Mouse (Mus musculus) heart, postnatal 4 days (tissue): ENCODE measurements at regions not wholly inside any gene's neighbourhood (a gene's known extent, or its start where the extent isn't known, plus 50 kb on each side); places are given as distances from the start of the nearest gene placed in this dataset.
A peak's percentile ranks its signal among the peaks of the same experiment; 100 is the strongest.

Experiments used
- DNase-seq: peaks from one replicate; pipeline ENCODE4 v3.0.0; 2021

DNA sequence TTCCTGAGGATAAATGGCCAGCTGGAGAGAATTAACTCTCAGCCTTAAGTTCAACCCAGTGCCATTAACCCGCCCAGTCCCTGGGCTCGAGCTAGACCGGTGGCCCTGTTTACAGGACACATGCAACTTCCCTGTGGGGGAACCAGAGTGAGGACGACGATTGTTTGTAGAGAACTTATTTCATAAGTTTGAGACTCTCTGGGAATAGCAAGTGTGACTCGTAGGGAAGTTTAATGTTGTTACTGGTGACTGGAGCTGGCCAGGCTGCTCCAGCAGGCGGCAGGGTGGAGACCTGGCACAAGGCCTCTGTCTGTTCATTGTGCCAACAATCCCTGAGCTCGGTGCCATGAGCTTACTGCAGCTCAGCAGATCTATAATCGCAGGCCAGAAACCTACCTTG, 104.3 kb upstream of the Prickle1 start:
- peak; percentile 62 for DNase-seq

DNA sequence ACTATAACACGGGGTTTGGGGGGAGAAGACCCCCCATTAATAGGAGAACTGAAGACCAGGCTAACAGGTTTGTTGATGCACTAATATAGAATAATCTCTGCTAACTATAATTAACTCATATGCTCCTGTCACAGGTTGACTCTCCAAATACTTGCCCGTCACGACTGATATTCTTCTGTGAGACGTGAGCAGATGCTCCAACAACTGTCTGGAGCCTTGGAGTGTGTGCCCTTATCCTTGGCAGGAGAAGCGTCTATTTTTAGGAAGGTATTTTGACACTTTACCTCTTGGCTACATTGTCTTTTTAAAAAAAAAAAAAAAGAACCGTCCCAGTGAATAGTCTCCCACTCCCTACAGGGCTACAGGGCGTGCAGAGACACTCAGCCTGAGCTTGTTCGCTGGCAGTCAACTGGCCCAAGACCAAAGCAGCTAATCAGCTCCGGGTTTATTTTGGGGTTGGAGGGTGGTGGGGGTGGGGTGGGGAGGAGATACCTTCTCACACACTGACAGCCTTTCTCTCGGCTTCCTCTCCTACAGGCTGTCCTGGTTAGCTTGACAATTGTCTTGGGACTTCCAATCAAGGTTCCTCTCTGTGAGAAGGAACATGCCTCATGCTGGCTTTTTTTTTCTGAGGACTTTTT, 102.6 kb upstream of the Prickle1 start:
- DNase-seq: peak; percentile 65

DNA sequence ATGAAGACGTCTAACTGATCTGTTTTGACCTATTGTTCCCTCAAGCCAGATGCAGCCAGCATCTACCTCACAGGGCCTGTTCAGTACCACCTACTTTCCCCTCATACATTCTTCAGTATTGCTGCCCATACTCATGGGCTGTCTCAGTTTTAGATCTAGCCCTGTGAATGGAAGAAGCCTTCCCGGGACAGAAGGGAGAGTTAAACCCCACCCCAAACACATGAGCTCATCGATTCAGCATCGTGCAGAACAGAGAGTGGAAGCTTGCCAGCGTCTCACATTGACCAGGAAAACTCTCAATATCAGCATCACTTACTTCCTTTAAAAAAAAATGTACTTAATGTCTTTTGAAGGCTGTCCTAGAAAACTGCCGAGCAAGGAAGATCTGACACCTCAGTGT, 95.0 kb upstream of the Prickle1 start:
- DNase-seq: no peak

DNA sequence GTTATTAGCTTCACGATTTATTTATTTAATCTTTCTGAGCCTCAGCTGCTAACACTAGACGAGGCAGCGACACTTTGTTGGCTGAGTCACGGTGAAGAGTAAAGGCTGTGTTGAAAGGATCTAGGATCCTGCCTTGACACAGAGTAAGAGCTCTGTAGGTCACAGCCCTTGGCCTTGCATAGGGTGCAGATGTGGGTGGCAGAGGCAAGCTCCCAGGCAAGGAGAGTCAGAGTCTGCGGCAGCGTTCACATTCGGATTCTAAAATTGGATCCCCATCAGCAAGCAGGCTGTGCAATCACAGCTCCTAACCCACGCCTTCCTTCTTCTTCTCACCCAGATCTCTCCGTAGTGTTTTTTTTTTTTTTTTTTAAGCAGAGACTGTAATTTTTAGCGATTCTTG, 94.3 kb upstream of the Prickle1 start:
- DNase-seq: no peak

- peak; percentile 16 for DNase-seq
Measured at GRCm38 (mm10) chr15:93686385-93686784, 90.7 kb upstream of the Prickle1 start.

- DNase-seq: no peak
Measured at GRCm38 (mm10) chr15:93681602-93682001, 85.9 kb upstream of the Prickle1 start.

- no peak for DNase-seq
Measured at GRCm38 (mm10) chr15:93675624-93676023, 79.9 kb upstream of the Prickle1 start.

DNA sequence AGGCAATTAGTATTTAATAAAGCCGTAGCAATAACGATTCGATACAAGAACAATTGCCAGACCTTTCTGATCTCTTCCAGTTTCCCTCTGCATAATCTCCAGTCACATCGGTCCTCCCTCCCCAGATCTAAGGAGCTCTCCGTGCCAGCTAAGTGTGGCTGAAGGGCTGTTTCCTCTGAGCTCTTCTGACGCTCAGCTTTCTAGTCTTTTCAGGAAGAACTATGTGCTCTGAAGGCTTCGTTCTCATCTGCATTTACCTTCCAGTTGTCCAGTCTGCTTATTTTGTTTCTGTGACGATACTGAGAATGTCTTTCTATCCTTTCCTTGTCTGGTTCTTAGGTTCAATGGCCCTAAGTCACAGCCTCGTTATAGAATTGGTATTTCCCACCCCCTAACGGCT, 78.3 kb upstream of the Prickle1 start:
- DNase-seq: no peak

DNA sequence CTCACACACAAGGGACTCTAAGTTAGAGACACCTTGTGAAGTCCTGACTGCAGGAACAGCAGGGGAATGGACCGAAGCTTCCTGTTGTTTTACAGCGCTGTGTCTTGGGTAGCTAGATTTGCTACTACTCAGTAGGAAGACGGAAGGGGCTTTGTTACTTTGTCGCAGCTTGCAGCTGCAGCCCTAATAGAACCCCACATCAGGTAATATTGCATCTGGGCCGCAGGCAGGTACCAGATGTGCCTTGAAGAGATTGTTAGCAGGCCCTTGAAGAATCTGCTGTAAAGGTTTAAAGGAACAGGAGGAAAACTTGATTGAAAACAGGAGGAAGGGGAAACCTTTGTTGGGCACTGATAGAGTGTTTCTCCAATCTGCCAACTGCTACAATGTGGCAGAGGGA, 68.2 kb upstream of the Prickle1 start:
- no peak for DNase-seq

- DNase-seq: no peak
Measured at GRCm38 (mm10) chr15:93662601-93663000, 66.9 kb upstream of the Prickle1 start.

DNA sequence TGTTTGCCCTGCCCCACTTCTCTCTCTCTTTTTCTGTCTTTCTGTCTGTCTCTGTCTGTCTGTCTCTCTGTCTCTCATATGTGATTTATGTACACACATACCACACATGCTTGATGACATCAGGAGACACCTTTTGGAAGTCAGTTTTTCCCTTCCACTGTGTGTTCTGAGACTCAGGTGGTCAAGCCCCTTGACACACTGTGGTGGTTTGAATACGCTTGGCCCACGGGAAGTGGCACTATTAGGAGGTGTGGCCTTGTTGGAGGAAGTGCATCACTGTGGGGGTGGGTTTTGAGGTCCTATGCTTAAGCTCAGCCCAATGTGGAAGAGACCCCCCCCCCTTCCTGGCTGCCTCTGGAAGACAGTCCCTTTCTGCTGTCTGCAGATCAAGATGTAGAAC, 66.1 kb upstream of the Prickle1 start:
- no peak for DNase-seq

DNA sequence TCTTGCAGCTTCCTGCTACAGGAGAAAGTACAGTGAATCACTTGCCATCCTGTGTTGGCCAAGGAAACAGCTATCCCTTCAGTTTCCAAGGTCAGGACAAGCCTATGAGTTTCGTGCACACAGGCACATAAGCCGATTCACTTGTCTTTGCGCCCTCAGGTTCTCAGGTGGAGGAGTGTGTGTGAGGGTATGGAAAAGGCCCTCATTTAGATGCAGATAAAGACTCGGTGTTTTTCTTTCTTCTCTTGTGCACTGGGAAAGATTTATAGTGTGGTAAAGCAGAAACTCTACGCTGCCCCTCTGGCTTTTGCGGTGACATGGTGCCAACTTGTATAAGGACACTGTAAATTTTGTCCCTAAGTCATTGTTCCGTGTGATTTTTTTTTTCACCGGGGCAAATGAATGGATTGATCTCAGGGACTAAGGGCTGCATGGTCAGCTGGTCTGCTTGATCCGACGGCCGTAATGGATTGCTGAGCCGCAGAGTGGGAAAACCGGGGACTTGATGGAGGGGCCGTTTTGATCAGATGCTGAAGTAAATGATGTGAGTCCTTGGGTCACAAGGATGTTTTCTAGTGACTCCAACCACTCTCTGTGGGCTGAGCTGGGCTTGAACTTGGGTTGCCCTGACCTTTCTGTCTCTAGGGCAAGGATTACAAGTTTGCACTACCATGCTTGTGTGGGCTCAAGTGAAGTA, 65.4 kb upstream of the Prickle1 start:
- DNase-seq: no peak

- no peak for DNase-seq
Measured at GRCm38 (mm10) chr15:93657171-93657570, 61.5 kb upstream of the Prickle1 start.

DNA sequence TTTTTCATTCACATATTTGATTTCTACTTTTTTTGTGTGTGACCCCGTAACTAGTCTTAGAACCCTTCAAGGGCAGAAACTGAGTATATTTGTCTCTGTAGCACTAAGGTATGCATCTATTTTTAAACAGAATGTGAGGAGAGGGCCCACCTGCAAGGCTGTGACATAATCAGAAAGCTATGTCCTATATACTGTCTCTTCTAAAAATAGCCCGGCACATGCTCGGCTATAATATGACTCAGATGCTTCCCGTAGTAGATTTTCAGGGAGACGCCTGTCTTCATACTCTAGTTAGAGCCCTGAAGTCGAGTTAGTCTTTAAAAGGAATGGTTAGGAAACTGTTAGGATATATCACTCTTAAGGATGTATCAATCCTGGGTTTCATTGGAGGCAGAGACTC, 61.0 kb upstream of the Prickle1 start:
- DNase-seq: no peak

GRCm38 (mm10) chr15:93655743-93656142, 60.1 kb upstream of the Prickle1 start:
- no peak for DNase-seq

- DNase-seq: no peak
Measured at GRCm38 (mm10) chr15:93655243-93655642, 59.6 kb upstream of the Prickle1 start.

DNA sequence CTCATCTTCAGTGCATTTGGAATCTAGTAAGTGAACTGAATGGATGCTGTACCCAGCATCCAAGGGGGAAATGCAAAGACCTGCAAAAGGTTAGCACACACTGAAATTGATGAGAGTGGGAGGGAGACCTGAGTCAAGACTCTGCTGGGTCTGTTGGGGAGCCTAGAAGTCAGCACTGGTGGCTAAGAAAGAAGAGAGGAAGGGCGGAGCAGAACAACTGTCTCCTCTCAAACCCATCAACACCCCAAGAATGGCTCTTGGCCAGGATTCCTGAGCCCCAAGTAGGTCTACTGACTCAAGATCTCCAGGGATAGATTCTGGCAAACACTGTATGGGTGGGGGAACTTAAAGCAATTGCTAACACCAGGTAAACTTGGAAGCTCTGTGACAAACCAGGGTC, 57.7 kb upstream of the Prickle1 start:
- DNase-seq: no peak

DNA sequence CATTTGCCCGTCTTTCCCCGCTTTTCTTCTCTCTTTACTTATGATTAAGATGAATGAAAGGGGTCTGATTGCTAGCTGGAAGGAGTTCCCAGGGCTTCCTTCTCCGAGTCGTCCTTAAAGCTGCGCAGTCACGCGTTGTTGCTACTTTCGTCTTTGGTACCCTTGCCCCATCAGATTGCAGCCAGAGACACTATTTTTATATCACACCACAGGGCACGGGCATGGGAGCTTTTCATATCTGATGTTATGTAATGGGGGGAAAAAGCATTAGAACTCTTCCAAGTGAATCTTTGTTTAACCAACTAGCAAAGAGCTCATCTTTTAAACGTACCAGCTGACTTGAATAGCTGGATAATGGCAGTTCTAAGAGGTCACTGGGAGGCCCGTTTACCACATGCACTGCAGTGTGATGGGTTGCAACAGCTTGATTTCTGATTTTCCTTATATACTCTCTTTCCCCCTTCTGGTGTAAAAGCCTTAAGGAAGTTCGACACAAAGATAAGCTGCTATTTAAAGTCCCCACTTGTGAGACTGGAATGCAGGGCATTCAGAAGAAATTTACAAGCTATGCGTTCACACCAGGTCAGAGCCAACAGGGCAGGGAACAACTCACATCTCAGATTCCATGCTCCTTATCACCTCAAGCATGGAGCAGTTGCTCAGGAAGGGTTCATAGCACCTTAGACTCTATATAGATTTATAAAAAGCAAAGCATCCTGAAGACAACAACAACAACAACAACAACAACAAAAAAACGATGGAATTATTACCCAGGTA, 55.5 kb upstream of the Prickle1 start:
- no peak for DNase-seq

DNA sequence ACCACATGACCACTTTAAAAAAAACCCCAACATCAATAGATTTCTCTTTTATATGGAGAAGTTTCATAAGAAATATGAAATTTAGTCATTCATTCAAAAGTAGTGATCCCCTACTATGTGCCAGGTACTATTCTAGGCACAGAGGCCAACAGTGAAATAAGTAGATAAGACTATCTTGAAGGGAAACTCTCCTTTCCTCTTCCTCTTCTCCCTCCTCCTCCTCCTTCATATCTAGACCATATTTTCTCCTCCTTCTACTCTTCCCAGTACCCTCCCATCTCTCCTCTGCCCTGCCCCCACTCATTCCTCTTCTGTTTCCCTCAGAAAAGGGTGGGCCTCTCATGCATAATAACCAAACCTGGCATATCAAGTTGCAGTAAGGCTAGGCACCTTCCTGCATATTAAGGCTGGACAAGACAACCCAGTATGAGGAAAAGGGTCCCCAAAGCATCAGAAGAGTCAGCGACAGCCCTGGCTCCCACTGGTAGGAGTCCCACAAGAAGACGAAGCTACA, 54.4 kb upstream of the Prickle1 start:
- DNase-seq: no peak

DNA sequence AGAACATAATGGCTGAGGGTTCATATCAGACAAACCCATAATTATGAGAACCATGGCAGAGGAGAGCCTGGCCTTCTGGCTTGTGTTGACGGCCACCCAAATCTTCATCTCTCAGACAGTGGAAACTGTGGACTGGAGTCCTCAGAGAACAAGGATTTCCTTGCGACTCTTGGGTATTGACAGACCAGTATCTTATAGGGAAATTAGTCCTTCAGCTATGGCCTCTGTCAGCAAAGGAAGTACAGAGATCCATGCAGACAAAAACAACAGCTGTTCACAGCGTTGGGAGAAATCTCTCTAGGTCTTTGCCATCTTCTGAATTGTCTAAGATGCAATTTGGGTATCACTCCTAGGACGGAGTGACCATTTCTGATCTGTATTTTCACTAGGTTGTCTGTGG, 53.0 kb upstream of the Prickle1 start:
- DNase-seq: no peak

- DNase-seq: no peak
Measured at GRCm38 (mm10) chr15:93646820-93647219, 51.1 kb upstream of the Prickle1 start.

DNA sequence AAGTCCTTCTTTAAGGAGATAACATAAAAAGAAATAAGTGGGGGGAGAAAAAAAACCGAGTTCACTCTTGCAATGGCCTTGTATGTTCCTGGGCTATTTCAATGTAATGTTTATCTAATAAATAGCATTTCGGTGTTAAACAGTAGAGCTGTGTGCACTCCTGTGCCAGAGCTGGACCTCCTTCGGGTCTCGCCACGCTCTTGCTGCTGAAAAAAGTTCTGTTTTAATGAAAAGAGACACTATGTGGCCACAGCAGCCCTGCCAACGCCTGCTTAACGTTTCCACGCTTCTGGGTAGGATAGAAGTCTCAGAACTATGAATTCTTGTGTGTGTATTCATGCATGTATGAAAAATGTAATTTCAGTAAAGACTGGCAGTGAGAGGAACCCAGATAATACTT, 50.3 kb upstream of the Prickle1 start:
- no peak for DNase-seq
